Mouse (Mus musculus): Measurements from ENCODE around the gene Larp1. TPM values are rescaled to one million over a fixed set of nuclear protein-coding genes. Genes with fewer than 3 reads are reported as not detected.
A peak's percentile ranks its signal among the peaks of the same experiment; 100 is the strongest.

Gene Larp1
- total and polyA plus RNA-seq, 2 experiments from 2014 or later, result 15.7 to 51.8 TPM

GRCm38 (mm10) chr11:57986861-57987260 lies 22.0 kb upstream of the Larp1 start:
- Histone ChIP-seq H3K36me3 (ENCODE audit: insufficient read depth, low read length) (no peaks in the 10 kb centered on the region), H3K9me3 (ENCODE audit: low read length) (no peaks in the 10 kb centered on the region), H3K4me1 (ENCODE audit: insufficient read depth, low read length) (no peaks in the 10 kb centered on the region), H3K27ac (ENCODE audit: low read depth, low read length) (no peak overlapping the region), H3K9ac (replicated peaks; ENCODE audit: low read length, poor library complexity, severe bottlenecking) (no peak overlapping the region), H3K27me3 (ENCODE audit: insufficient read depth, low read length) (no peaks in the 10 kb centered on the region), H3K4me3 (ENCODE audit: low read depth, low read length) (no peak overlapping the region), H3K4me2 (ENCODE audit: low read depth, low read length, poor library complexity, severe bottlenecking) (no peak overlapping the region)
- 98% methylated on average over 7 of the region's 7 CpGs for WGBS
- no peak for TF ChIP-seq CTCF (IDR thresholded peaks at IDR 0.05)
- no peak for ATAC-seq (ENCODE audit: low FRiP score)
- no peak for DNase-seq (ENCODE audit: low spot score)

GRCm38 (mm10) chr11:57998168-57998567 lies 10.7 kb upstream of the Larp1 start:
- Histone ChIP-seq H3K9ac (replicated peaks; ENCODE audit: low read length, poor library complexity, severe bottlenecking) (no peak overlapping the region), H3K36me3 (ENCODE audit: insufficient read depth, low read length) (no peaks in the 10 kb centered on the region), H3K27me3 (ENCODE audit: insufficient read depth, low read length) (no peaks in the 10 kb centered on the region), H3K4me2 (ENCODE audit: low read depth, low read length, poor library complexity, severe bottlenecking) (no peak overlapping the region), H3K9me3 (ENCODE audit: low read length) (no peaks in the 10 kb centered on the region), H3K4me3 (ENCODE audit: low read depth, low read length) (no peak overlapping the region), H3K27ac (ENCODE audit: low read depth, low read length) (no peak overlapping the region), H3K4me1 (ENCODE audit: insufficient read depth, low read length) (no peaks in the 10 kb centered on the region)
- no peak for ATAC-seq (ENCODE audit: low FRiP score)
- 87% methylated on average over 7 of the region's 7 CpGs for WGBS
- DNase-seq (ENCODE audit: low spot score), result no peak
- no peak for TF ChIP-seq CTCF (IDR thresholded peaks at IDR 0.05)

- ATAC-seq (ENCODE audit: low FRiP score) (no peak), DNase-seq (ENCODE audit: low spot score) (no peak)
- Histone ChIP-seq H3K4me1 (ENCODE audit: insufficient read depth, low read length) (no peaks in the 10 kb centered on the region), H3K27me3 (ENCODE audit: insufficient read depth, low read length) (no peaks in the 10 kb centered on the region), H3K36me3 (ENCODE audit: insufficient read depth, low read length) (no peaks in the 10 kb centered on the region), H3K9ac (replicated peaks; ENCODE audit: low read length, poor library complexity, severe bottlenecking) (no peak overlapping the region), H3K4me3 (ENCODE audit: low read depth, low read length) (no peak overlapping the region), H3K27ac (ENCODE audit: low read depth, low read length) (no peak overlapping the region), H3K4me2 (ENCODE audit: low read depth, low read length, poor library complexity, severe bottlenecking) (no peak overlapping the region), H3K9me3 (ENCODE audit: low read length) (no peaks in the 10 kb centered on the region)
- no peak for TF ChIP-seq CTCF (IDR thresholded peaks at IDR 0.05)
- WGBS, result 13% methylated on average over 1 of the region's 1 CpGs
Measured at GRCm38 (mm10) chr11:57998872-57999271, 10.0 kb upstream of the Larp1 start.

- 88% methylated on average over 8 of the region's 8 CpGs for WGBS
- H3K27ac ChIP-seq (ENCODE audit: low read depth, low read length), result no peak overlapping the region
- no peak for DNase-seq (ENCODE audit: low spot score)
- H3K4me1 ChIP-seq (ENCODE audit: insufficient read depth, low read length), result no peaks in the 10 kb centered on the region
- H3K4me2 ChIP-seq (ENCODE audit: low read depth, low read length, poor library complexity, severe bottlenecking), result no peak overlapping the region
- H3K27me3 ChIP-seq (ENCODE audit: insufficient read depth, low read length), result no peaks in the 10 kb centered on the region
- H3K4me3 ChIP-seq (ENCODE audit: low read depth, low read length), result no peak overlapping the region
- no peaks in the 10 kb centered on the region for H3K36me3 ChIP-seq (ENCODE audit: insufficient read depth, low read length)
- no peaks in the 10 kb centered on the region for H3K9me3 ChIP-seq (ENCODE audit: low read length)
- no peak for ATAC-seq (ENCODE audit: low FRiP score)
- TF ChIP-seq CTCF (IDR thresholded peaks at IDR 0.05), result no peak
- H3K9ac ChIP-seq (replicated peaks; ENCODE audit: low read length, poor library complexity, severe bottlenecking), result no peak overlapping the region
Measured at GRCm38 (mm10) chr11:58003126-58003525, 5.7 kb upstream of the Larp1 start.

- no peaks in the 10 kb centered on the region for H3K36me3 ChIP-seq (ENCODE audit: insufficient read depth, low read length)
- 68% methylated on average over 6 of the region's 6 CpGs for WGBS
- no peak overlapping the region for H3K4me2 ChIP-seq (ENCODE audit: low read depth, low read length, poor library complexity, severe bottlenecking)
- H3K9me3 ChIP-seq (ENCODE audit: low read length), result no peaks in the 10 kb centered on the region
- DNase-seq (ENCODE audit: low spot score), result no peak
- no peak for TF ChIP-seq CTCF (IDR thresholded peaks at IDR 0.05)
- no peak overlapping the region for H3K4me3 ChIP-seq (ENCODE audit: low read depth, low read length)
- H3K9ac ChIP-seq (replicated peaks; ENCODE audit: low read length, poor library complexity, severe bottlenecking), result no peak overlapping the region
- H3K4me1 ChIP-seq (ENCODE audit: insufficient read depth, low read length), result no peaks in the 10 kb centered on the region
- no peaks in the 10 kb centered on the region for H3K27me3 ChIP-seq (ENCODE audit: insufficient read depth, low read length)
- H3K27ac ChIP-seq (ENCODE audit: low read depth, low read length), result no peak overlapping the region
- no peak for ATAC-seq (ENCODE audit: low FRiP score)
Measured at GRCm38 (mm10) chr11:58003734-58004133, 5.1 kb upstream of the Larp1 start.

GRCm38 (mm10) chr11:58005110-58005509 lies 3.8 kb upstream of the Larp1 start:
- H3K9ac ChIP-seq (replicated peaks; ENCODE audit: low read length, poor library complexity, severe bottlenecking), result no peak overlapping the region
- H3K36me3 ChIP-seq (ENCODE audit: insufficient read depth, low read length), result no peaks in the 10 kb centered on the region
- H3K27me3 ChIP-seq (ENCODE audit: insufficient read depth, low read length), result no peaks in the 10 kb centered on the region
- no peak overlapping the region for H3K4me2 ChIP-seq (ENCODE audit: low read depth, low read length, poor library complexity, severe bottlenecking)
- H3K9me3 ChIP-seq (ENCODE audit: low read length), result no peaks in the 10 kb centered on the region
- H3K4me3 ChIP-seq (ENCODE audit: low read depth, low read length), result no peak overlapping the region
- no peak for TF ChIP-seq CTCF (IDR thresholded peaks at IDR 0.05)
- H3K4me1 ChIP-seq (ENCODE audit: insufficient read depth, low read length), result no peaks in the 10 kb centered on the region
- no peak for ATAC-seq (ENCODE audit: low FRiP score)
- no peak overlapping the region for H3K27ac ChIP-seq (ENCODE audit: low read depth, low read length)
- peak; percentile 38 for DNase-seq (ENCODE audit: low spot score)
